Mouse (Mus musculus): ENCODE data around the gene Fam187b. TPM values are rescaled to one million over a fixed set of nuclear protein-coding genes. Genes with fewer than 3 reads are reported as not detected.
"Not testable (repeated sequence)": the region's sequence is repeated elsewhere in the genome, so short reads cannot be mapped to it uniquely, and the experiment has no call there.

Fam187b gene
- polyA plus RNA-seq (2016; fragmentation: Nextera tagmentation; extraction: Ambion mirVana), result 0.89 and 1.4 TPM in 2 replicates

- Histone ChIP-seq H3K27me3 (peaks cover 23% of the 10 kb centered on the region), H3K4me2 (replicated peaks) (peak within 1 kb of the TSS; percentile 59), H3K4me1 (peaks cover 7% of the 10 kb centered on the region), H3K36me3 (no peaks in the 10 kb centered on the region), H3K9ac (peak within 1 kb of the TSS; percentile 47; the same call in 1 of the 2 replicates), H3K27ac (no peak within 1 kb of the TSS; the same call in 1 of the 2 replicates), H3K9me3 (replicated peaks) (no peaks in the 10 kb centered on the region), H3K4me3 (peak within 1 kb of the TSS; percentile 35)
- peak; percentile 79 for ATAC-seq (ENCODE audit: low FRiP score)
- WGBS, result 1% methylated on average over 37 of the region's 37 CpGs
These were observed at the start of gene Fam187b for GRCm38 (mm10) chr7:30973501-30974289. Gene Fam187b, plus strand, starts transcription at chr7:30973790.

GRCm38 (mm10) chr7:30924071-30924470, 49.5 kb upstream of the Fam187b start:
- Histone ChIP-seq H3K27me3 (no peaks in the 10 kb centered on the region), H3K9me3 (replicated peaks) (no peaks in the 10 kb centered on the region), H3K36me3 (no peaks in the 10 kb centered on the region), H3K4me3 (no peak overlapping the region), H3K9ac (no peak overlapping the region), H3K4me1 (no peaks in the 10 kb centered on the region), H3K4me2 (replicated peaks) (no peak overlapping the region), H3K27ac (no peak overlapping the region)
- ATAC-seq (ENCODE audit: low FRiP score), result no peak
- WGBS, result 82% methylated on average over 3 of the region's 3 CpGs

- not testable (repeated sequence) for H3K27me3 ChIP-seq; H3K27ac ChIP-seq; H3K9me3 ChIP-seq (replicated peaks); H3K4me2 ChIP-seq (replicated peaks); H3K4me1 ChIP-seq; H3K4me3 ChIP-seq; H3K36me3 ChIP-seq; ATAC-seq (ENCODE audit: low FRiP score); H3K9ac ChIP-seq
- WGBS, result 82% methylated on average over 2 of the region's 2 CpGs
These were observed 49.0 kb upstream of the Fam187b start, which contains the start of gene Hamp2 for GRCm38 (mm10) chr7:30924581-30924980. Gene Hamp2, minus strand, starts transcription at chr7:30924681.

GRCm38 (mm10) chr7:30935422-30936099, 38.0 kb upstream of the Fam187b start:
- H3K4me3 ChIP-seq; H3K9ac ChIP-seq; H3K4me2 ChIP-seq (replicated peaks); H3K27ac ChIP-seq; H3K36me3 ChIP-seq; H3K9me3 ChIP-seq (replicated peaks); ATAC-seq (ENCODE audit: low FRiP score); H3K27me3 ChIP-seq; H3K4me1 ChIP-seq: not testable (repeated sequence)
- WGBS, result 77% methylated on average over 6 of the region's 6 CpGs

GRCm38 (mm10) chr7:30940070-30940469, 33.5 kb upstream of the Fam187b start:
- 73% methylated on average over 1 of the region's 1 CpGs for WGBS
- not testable (repeated sequence) for H3K4me3 ChIP-seq; H3K9me3 ChIP-seq (replicated peaks); ATAC-seq (ENCODE audit: low FRiP score); H3K27me3 ChIP-seq; H3K4me2 ChIP-seq (replicated peaks); H3K36me3 ChIP-seq; H3K4me1 ChIP-seq; H3K9ac ChIP-seq; H3K27ac ChIP-seq

GRCm38 (mm10) chr7:30942365-30942764, 31.2 kb upstream of the Fam187b start:
- peaks cover 11% of the 10 kb centered on the region for H3K36me3 ChIP-seq
- not testable (repeated sequence) for H3K4me1 ChIP-seq; H3K27me3 ChIP-seq; H3K9me3 ChIP-seq (replicated peaks); H3K27ac ChIP-seq; H3K4me3 ChIP-seq; H3K4me2 ChIP-seq (replicated peaks); ATAC-seq (ENCODE audit: low FRiP score); H3K9ac ChIP-seq
- 63% methylated on average over 3 of the region's 3 CpGs for WGBS

GRCm38 (mm10) chr7:30943909-30944635, 29.5 kb upstream of the Fam187b start, which contains the start of gene Hamp:
Gene Hamp, minus strand, starts transcription at chr7:30944032.
- Histone ChIP-seq H3K27me3 (no peaks in the 10 kb centered on the region), H3K4me3 (no peak within 1 kb of the TSS), H3K4me1 (no peaks in the 10 kb centered on the region), H3K9me3 (replicated peaks) (no peaks in the 10 kb centered on the region), H3K36me3 (peaks cover 15% of the 10 kb centered on the region), H3K27ac (no peak within 1 kb of the TSS), H3K4me2 (replicated peaks) (no peak within 1 kb of the TSS), H3K9ac (no peak within 1 kb of the TSS)
- 76% methylated on average over 9 of the region's 9 CpGs for WGBS
- no peak for ATAC-seq (ENCODE audit: low FRiP score)

- not testable (repeated sequence) for H3K27ac ChIP-seq; H3K9me3 ChIP-seq (replicated peaks); H3K4me3 ChIP-seq; H3K4me2 ChIP-seq (replicated peaks); H3K27me3 ChIP-seq; ATAC-seq (ENCODE audit: low FRiP score); H3K4me1 ChIP-seq; H3K9ac ChIP-seq
- peaks cover 21% of the 10 kb centered on the region for H3K36me3 ChIP-seq
- 87% methylated on average over 2 of the region's 2 CpGs for WGBS
These were observed 28.9 kb upstream of the Fam187b start for GRCm38 (mm10) chr7:30944706-30945105.

GRCm38 (mm10) chr7:30945466-30945865, 28.1 kb upstream of the Fam187b start:
- H3K9me3 ChIP-seq (replicated peaks); H3K4me3 ChIP-seq; H3K9ac ChIP-seq; H3K27ac ChIP-seq; H3K4me2 ChIP-seq (replicated peaks); H3K27me3 ChIP-seq; H3K4me1 ChIP-seq: not testable (repeated sequence)
- peak; percentile 26; the same call in 1 of the 2 replicates for ATAC-seq (ENCODE audit: low FRiP score)
- H3K36me3 ChIP-seq, result peaks cover 28% of the 10 kb centered on the region
- WGBS, result 86% methylated on average over 7 of the region's 7 CpGs

GRCm38 (mm10) chr7:30945876-30946275, 27.7 kb upstream of the Fam187b start:
- Histone ChIP-seq H3K9me3 (replicated peaks) (no peaks in the 10 kb centered on the region), H3K36me3 (peaks cover 32% of the 10 kb centered on the region), H3K27ac (no peak overlapping the region), H3K27me3 (no peaks in the 10 kb centered on the region), H3K4me3 (no peak overlapping the region), H3K4me2 (replicated peaks) (no peak overlapping the region), H3K9ac (no peak overlapping the region), H3K4me1 (no peaks in the 10 kb centered on the region)
- ATAC-seq (ENCODE audit: low FRiP score), result no peak
- WGBS, result 97% methylated on average over 7 of the region's 7 CpGs

GRCm38 (mm10) chr7:30949902-30950301, 23.7 kb upstream of the Fam187b start:
- H3K27ac ChIP-seq; H3K4me3 ChIP-seq; H3K9ac ChIP-seq; H3K9me3 ChIP-seq (replicated peaks); H3K4me1 ChIP-seq; H3K27me3 ChIP-seq; H3K4me2 ChIP-seq (replicated peaks); ATAC-seq (ENCODE audit: low FRiP score): not testable (repeated sequence)
- 91% methylated on average over 3 of the region's 3 CpGs for WGBS
- H3K36me3 ChIP-seq, result peaks cover 70% of the 10 kb centered on the region
